Mouse (Mus musculus) kidney, adult 2 months (tissue): Measurements from ENCODE around the gene Atp5d.

Experiments
- CTCF ChIP-seq: fragments of 200-500 bp; conservative IDR thresholded peaks from 2 replicates; pipeline ENCODE4 v1.5.1; 2011; ENCODE audit warnings: low read depth, mild to moderate bottlenecking, control low read depth, low read length, moderate library complexity, mixed read lengths; ENCODE audit not compliant: insufficient read depth, insufficient read length
- POLR2A ChIP-seq: fragments of 200-500 bp; IDR thresholded peaks from one replicate; pipeline ENCODE4 v1.6.1; 2011; ENCODE audit warnings: low read depth, low read length, control low read depth

DNA sequence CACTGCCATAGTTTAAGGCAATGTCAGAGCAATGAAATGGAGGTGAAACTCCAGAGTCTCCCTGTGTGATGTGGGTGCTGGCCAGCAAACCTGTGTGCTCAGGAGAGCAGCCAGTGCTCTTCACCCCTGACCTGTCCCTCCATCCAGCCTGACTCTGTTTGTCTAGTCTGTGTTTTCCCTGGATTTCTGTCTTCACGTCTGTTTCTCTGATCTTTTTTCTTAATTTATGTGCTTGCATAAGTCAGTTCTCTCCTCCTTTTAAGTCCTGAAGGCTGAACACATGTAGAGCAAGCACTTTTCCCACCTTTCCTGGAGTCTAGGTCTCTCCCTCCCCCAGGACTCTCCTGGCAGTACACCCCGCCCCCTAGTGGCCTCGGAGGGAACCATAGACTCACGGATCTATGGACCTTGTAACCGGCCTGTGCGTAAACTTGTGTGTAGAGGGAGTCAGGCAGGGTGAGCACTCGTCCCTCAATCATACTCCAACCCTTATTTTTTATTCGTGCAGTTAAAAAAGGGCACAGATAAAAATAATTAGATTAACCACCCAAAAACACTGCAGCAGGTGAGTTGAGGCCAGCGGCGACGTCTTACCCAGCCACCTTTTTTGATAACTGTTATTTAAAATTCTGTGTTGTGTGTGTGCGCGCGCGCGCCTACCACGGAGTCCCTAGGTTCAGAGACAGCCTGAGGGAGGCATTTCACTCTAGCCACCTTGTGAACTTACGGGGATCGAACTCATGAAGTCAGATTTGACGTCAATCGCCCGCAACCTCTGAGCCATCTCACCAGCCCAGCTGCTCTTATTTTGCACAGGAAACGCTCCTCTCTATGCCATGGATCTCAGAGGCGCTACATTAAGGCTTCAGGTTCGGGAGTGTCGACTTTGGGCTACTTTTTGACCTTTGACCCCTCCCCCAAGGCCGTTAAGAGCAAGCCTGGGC lies 23.8 kb upstream of the Atp5d start:
- TF ChIP-seq POLR2A, result no peak
- TF ChIP-seq CTCF, result peak; percentile 95
